Mouse (Mus musculus): ENCODE data around the gene Serpina3c. TPM values are rescaled to one million over a fixed set of nuclear protein-coding genes. Genes with fewer than 3 reads are reported as not detected.

Gene Serpina3c
- 0.05 TPM in 1 of 2 replicates, not detected in the other for polyA plus RNA-seq (2012)

GRCm38 (mm10) chr12:104153656-104154055 lies at the start of gene Serpina3c:
Gene Serpina3c, minus strand, starts transcription at chr12:104153870.

GRCm38 (mm10) chr12:104127696-104128095 lies 26.0 kb downstream of the Serpina3c start, which contains the start of gene Serpina3b:
Gene Serpina3b, plus strand, starts transcription at chr12:104127996.

DNA sequence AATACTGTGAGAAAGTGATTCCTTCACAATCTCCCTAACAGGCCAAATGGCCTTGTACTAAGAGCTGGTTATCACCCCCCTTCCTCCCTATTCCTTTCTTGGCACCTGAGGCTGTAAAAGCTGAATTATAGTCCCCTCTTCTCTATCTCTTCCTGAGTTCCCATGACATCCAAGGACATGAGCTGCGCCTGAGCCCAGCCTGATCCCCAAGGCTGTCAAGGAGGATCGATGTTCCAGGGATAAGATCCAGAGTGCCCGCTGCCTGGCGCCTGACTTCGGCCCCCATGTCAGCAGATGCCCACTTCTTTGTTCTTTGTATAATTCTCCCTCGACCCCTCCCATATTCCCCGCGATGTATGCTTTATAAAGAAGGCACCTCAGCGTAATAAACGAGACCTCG lies 41.3 kb downstream of the Serpina3c start, which contains the start of gene Serpina3a:
Gene Serpina3a, plus strand, starts transcription at position 392 of the 400 bp plus-strand sequence.

DNA sequence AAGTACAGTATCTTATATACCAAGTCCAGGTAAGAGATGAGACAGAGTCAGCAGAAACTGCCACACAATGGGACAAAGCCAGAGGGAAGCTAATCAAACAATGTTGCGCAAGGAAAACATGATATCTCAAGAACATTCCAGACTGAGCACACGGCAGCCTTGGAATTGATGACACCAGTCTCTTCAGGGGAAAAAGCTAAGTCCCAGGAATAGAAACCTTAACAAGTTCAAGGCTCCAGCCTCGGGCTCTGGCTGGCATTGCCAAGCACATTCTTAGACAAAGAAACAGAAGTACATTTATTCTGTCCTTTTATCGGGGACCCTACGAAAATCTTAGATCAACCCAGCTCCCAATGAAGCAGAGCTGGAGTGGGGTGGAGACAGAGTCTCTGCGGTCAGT lies 52.9 kb downstream of the Serpina3c start, which contains the start of gene Serpina5:
Gene Serpina5, plus strand, starts transcription at position 346 of the 400 bp plus-strand sequence.

Other genes starting within 250 kb of the Serpina3c start
- gene Serpina1c, start 249.0 kb downstream of the Serpina3c start, polyA plus RNA-seq (2012) = not detected in 2 replicates
- gene Serpina1e, start 194.9 kb downstream of the Serpina3c start, polyA plus RNA-seq (2012) = not detected in 2 replicates
- gene Serpina11, start 163.9 kb downstream of the Serpina3c start, polyA plus RNA-seq (2012) = not detected in 2 replicates
- gene Serpina9, start 140.1 kb downstream of the Serpina3c start, polyA plus RNA-seq (2012) = not detected in 2 replicates
- gene Serpina12, start 109.4 kb downstream of the Serpina3c start, polyA plus RNA-seq (2012) = 0.04 TPM in 1 of 2 replicates, not detected in the other
- not detected in 2 replicates for gene Serpina5, start 52.8 kb downstream of the Serpina3c start, polyA plus RNA-seq (2012)
- not detected in 2 replicates for gene Serpina3a, start 41.1 kb downstream of the Serpina3c start, polyA plus RNA-seq (2012)
- gene Serpina3b, start 25.9 kb downstream of the Serpina3c start, polyA plus RNA-seq (2012) = 0.04 TPM in 1 of 2 replicates, not detected in the other
- gene Serpina3f, start 60.7 kb upstream of the Serpina3c start, polyA plus RNA-seq (2012) = 1.1 and 2.5 TPM in 2 replicates
- 27.5 and 37.0 TPM in 2 replicates for gene Serpina3g, start 82.4 kb upstream of the Serpina3c start, polyA plus RNA-seq (2012)
- not detected in 2 replicates for gene Serpina3i, start 109.3 kb upstream of the Serpina3c start, polyA plus RNA-seq (2012)
- gene Serpina3j, start 160.7 kb upstream of the Serpina3c start, polyA plus RNA-seq (2012) = not detected in 2 replicates
- not detected in 2 replicates for gene Serpina3k, start 184.6 kb upstream of the Serpina3c start, polyA plus RNA-seq (2012)
- not detected in 2 replicates for gene Serpina3m, start 184.6 kb upstream of the Serpina3c start, polyA plus RNA-seq (2012)